Mouse (Mus musculus): Measurements from ENCODE around the gene Itga8. TPM values are rescaled to one million over a fixed set of nuclear protein-coding genes. Genes with fewer than 3 reads are reported as not detected.
A peak's percentile ranks its signal among the peaks of the same experiment; 100 is the strongest.

Itga8 gene
- polyA plus RNA-seq, 1 experiment from 2014 or later = 8.3 TPM

- H3K9me3 ChIP-seq = no peaks in the 10 kb centered on the region
- H3K27ac ChIP-seq (replicated peaks) = no peak overlapping the region; the same call in 1 of the 2 replicates
- 59% methylated on average over 4 of the region's 4 CpGs for WGBS
Observed at GRCm38 (mm10) chr2:12213464-12213790, 88.3 kb downstream of the Itga8 start.

GRCm38 (mm10) chr2:12212662-12213463 lies 88.9 kb downstream of the Itga8 start:
- no peaks in the 10 kb centered on the region for H3K36me3 ChIP-seq (replicated peaks)
- H3K9me3 ChIP-seq = no peaks in the 10 kb centered on the region
- no peak overlapping the region for H3K4me3 ChIP-seq
- peak; percentile 27 for DNase-seq (ENCODE audit: low spot score)
- peaks cover 11% of the 10 kb centered on the region; the same call in 1 of the 2 replicates for H3K4me1 ChIP-seq
- H3K27ac ChIP-seq (replicated peaks) = no peak overlapping the region; the same call in 1 of the 2 replicates
- 53% methylated on average over 3 of the region's 3 CpGs for WGBS
- H3K27me3 ChIP-seq (replicated peaks; ENCODE audit: low read depth, poor library complexity, severe bottlenecking) = no peaks in the 10 kb centered on the region

More at GRCm38 (mm10) chr2:12213464-12213790, 88.3 kb downstream of the Itga8 start:
- H3K4me3 ChIP-seq = no peak overlapping the region
- no peak for DNase-seq (ENCODE audit: low spot score)
- H3K36me3 ChIP-seq (replicated peaks) = no peaks in the 10 kb centered on the region
- H3K27me3 ChIP-seq (replicated peaks; ENCODE audit: low read depth, poor library complexity, severe bottlenecking) = no peaks in the 10 kb centered on the region
- H3K4me1 ChIP-seq = peaks cover 11% of the 10 kb centered on the region; the same call in 1 of the 2 replicates

DNA sequence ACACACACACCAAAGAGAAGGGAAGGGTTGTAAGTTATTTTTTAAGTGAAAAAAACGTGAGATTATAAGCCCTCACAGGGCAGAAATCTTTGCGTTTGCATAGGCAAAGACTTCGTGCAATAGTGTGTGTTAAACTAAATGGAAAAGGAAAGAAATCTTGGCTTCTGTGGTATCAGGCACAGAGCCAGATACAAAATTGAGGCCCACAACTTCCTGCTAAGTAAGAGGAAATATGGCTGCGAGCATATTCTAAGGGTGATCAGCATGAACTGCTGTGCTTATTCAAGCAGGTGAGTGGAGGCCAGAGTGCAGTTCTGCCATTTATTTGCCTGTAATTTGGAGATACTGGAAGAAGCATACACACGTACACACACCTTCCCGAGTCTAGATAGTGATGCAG lies 93.6 kb downstream of the Itga8 start:
- H3K36me3 ChIP-seq (replicated peaks) = no peaks in the 10 kb centered on the region; the same call in 1 of the 2 replicates
- H3K9me3 ChIP-seq = no peaks in the 10 kb centered on the region
- H3K27me3 ChIP-seq (replicated peaks; ENCODE audit: low read depth, poor library complexity, severe bottlenecking) = no peaks in the 10 kb centered on the region
- DNase-seq (ENCODE audit: low spot score) = no peak
- WGBS = 90% methylated on average over 6 of the region's 6 CpGs
- H3K27ac ChIP-seq (replicated peaks) = no peak overlapping the region
- no peak overlapping the region for H3K4me3 ChIP-seq
- peaks cover 3% of the 10 kb centered on the region; the same call in 1 of the 2 replicates for H3K4me1 ChIP-seq

DNA sequence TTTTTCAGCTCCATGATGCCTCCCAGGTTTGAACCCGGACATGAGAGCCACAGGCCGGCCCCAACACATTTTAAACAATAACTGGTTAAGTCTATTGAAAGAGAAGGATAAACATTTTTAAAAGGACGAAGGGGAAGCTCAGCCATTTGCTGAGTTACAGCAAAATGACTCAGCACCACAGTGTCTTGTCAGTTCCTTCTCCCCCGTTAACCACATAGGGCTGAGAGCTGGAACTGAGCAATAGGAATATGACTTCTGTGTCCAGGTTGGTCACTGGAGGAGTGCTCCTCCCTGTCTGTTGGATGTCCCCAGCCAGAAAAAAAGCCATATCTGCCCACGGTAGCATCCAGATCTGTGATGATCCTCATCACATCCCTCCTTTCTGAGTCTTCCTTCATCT lies 95.4 kb downstream of the Itga8 start:
- no peak for DNase-seq (ENCODE audit: low spot score)
- 0 out of 2 replicates have a peak, but pooled peaks cover 2% of the 10 kb centered on the region for H3K4me1 ChIP-seq
- 66% methylated on average over 5 of the region's 5 CpGs for WGBS

DNA sequence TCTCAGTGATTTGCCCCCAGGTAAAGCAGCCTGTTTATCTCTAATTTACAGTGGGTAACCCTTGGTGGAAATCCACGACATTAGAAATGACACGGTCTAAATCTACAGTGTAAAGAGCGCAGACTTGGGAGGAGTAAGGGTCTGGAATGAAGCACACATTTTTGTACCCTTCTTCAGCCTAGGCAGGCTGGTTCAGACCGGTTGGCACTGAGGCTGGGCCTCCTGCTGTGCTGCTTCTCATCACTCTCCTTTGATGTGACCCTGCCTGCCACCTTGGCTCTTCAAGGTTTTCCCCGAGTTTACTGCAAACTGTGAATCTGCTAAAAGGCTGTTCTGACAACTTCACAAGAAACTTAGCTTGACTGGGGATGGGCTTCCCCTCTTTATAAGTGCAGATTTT lies 95.8 kb downstream of the Itga8 start:
- H3K9me3 ChIP-seq = no peaks in the 10 kb centered on the region
- 47% methylated on average over 5 of the region's 5 CpGs for WGBS
- no peaks in the 10 kb centered on the region; the same call in 1 of the 2 replicates for H3K36me3 ChIP-seq (replicated peaks)
- no peak overlapping the region for H3K27ac ChIP-seq (replicated peaks)
- DNase-seq (ENCODE audit: low spot score) = no peak
- 0 out of 2 replicates have a peak, but pooled peaks cover 2% of the 10 kb centered on the region for H3K4me1 ChIP-seq
- H3K27me3 ChIP-seq (replicated peaks; ENCODE audit: low read depth, poor library complexity, severe bottlenecking) = no peaks in the 10 kb centered on the region
- no peak overlapping the region for H3K4me3 ChIP-seq

More for the DNA sequence above, 95.4 kb downstream of the Itga8 start:
- Histone ChIP-seq H3K36me3 (replicated peaks) (no peaks in the 10 kb centered on the region; the same call in 1 of the 2 replicates), H3K27me3 (replicated peaks; ENCODE audit: low read depth, poor library complexity, severe bottlenecking) (no peaks in the 10 kb centered on the region), H3K9me3 (no peaks in the 10 kb centered on the region), H3K27ac (replicated peaks) (no peak overlapping the region), H3K4me3 (no peak overlapping the region)

DNA sequence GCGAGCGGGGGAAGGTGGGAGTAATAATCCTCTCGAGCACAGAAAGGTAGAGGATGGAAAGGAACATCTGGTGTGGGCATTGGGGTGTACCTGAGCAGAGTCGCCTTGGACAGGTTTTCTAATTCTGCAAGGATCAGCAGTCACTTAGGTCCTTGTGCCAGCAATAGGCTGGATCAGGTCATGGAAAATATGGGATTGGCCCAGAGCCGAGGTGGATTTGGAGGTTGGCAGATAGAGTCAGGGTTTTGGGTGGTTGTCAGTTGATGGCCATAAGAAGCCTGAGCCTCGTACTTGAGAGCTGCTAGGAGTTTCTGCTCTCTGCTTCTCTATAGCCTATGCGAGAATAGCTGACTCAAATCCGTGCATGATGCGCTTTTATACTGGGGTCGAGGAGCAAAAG lies 98.5 kb downstream of the Itga8 start:
- Histone ChIP-seq H3K36me3 (replicated peaks) (no peaks in the 10 kb centered on the region; the same call in 1 of the 2 replicates), H3K27me3 (replicated peaks; ENCODE audit: low read depth, poor library complexity, severe bottlenecking) (no peaks in the 10 kb centered on the region), H3K27ac (replicated peaks) (no peak overlapping the region), H3K4me1 (0 out of 2 replicates have a peak, but pooled peaks cover 2% of the 10 kb centered on the region), H3K4me3 (no peak overlapping the region), H3K9me3 (no peaks in the 10 kb centered on the region)
- no peak for DNase-seq (ENCODE audit: low spot score)
- 93% methylated on average over 10 of the region's 10 CpGs for WGBS

GRCm38 (mm10) chr2:12198699-12199098 lies 103.0 kb downstream of the Itga8 start:
- DNase-seq (ENCODE audit: low spot score) = no peak
- no peaks in the 10 kb centered on the region for H3K27me3 ChIP-seq (replicated peaks; ENCODE audit: low read depth, poor library complexity, severe bottlenecking)
- no peak overlapping the region for H3K27ac ChIP-seq (replicated peaks)
- no peaks in the 10 kb centered on the region; the same call in 1 of the 2 replicates for H3K36me3 ChIP-seq (replicated peaks)
- H3K9me3 ChIP-seq = no peaks in the 10 kb centered on the region
- 76% methylated on average over 7 of the region's 7 CpGs for WGBS
- H3K4me3 ChIP-seq = no peak overlapping the region
- peaks cover 8% of the 10 kb centered on the region; the same call in 1 of the 2 replicates for H3K4me1 ChIP-seq

DNA sequence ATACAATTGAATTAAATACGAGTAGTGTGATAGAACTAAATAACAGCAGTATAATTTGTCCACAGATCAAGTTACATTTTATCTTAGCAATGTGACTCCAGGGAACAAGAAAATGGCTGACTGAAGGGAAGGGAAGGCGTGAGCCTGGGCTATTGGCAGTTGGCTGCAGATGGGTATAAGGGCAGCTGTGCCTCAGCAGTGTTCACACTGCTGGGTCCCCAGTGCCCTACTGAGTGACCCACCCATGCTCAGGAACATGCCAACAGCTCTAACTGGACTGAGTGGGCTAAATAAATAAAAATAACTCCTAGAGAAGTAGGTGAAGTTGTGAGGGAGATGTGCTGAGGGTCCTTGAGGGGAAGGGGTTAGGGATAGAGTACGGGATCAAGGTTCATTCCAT lies 103.5 kb downstream of the Itga8 start:
- H3K9me3 ChIP-seq = no peaks in the 10 kb centered on the region
- H3K36me3 ChIP-seq (replicated peaks) = no peaks in the 10 kb centered on the region
- 84% methylated on average over 3 of the region's 3 CpGs for WGBS
- DNase-seq (ENCODE audit: low spot score) = no peak
- H3K4me3 ChIP-seq = no peak overlapping the region
- no peaks in the 10 kb centered on the region for H3K27me3 ChIP-seq (replicated peaks; ENCODE audit: low read depth, poor library complexity, severe bottlenecking)
- peaks cover 8% of the 10 kb centered on the region; the same call in 1 of the 2 replicates for H3K4me1 ChIP-seq
- H3K27ac ChIP-seq (replicated peaks) = no peak overlapping the region

- no peaks in the 10 kb centered on the region for H3K9me3 ChIP-seq
- no peaks in the 10 kb centered on the region for H3K36me3 ChIP-seq (replicated peaks)
- H3K4me3 ChIP-seq = no peak overlapping the region
- H3K27ac ChIP-seq (replicated peaks) = no peak overlapping the region
- no peak for DNase-seq (ENCODE audit: low spot score)
- H3K27me3 ChIP-seq (replicated peaks; ENCODE audit: low read depth, poor library complexity, severe bottlenecking) = no peaks in the 10 kb centered on the region
- H3K4me1 ChIP-seq = peaks cover 8% of the 10 kb centered on the region; the same call in 1 of the 2 replicates
- WGBS = 96% methylated on average over 4 of the region's 4 CpGs
Observed at GRCm38 (mm10) chr2:12197711-12198110, 104.0 kb downstream of the Itga8 start.

GRCm38 (mm10) chr2:12189026-12189425 lies 112.7 kb downstream of the Itga8 start:
- 49% methylated on average over 6 of the region's 6 CpGs for WGBS
- H3K27ac ChIP-seq (replicated peaks) = no peak overlapping the region

DNA sequence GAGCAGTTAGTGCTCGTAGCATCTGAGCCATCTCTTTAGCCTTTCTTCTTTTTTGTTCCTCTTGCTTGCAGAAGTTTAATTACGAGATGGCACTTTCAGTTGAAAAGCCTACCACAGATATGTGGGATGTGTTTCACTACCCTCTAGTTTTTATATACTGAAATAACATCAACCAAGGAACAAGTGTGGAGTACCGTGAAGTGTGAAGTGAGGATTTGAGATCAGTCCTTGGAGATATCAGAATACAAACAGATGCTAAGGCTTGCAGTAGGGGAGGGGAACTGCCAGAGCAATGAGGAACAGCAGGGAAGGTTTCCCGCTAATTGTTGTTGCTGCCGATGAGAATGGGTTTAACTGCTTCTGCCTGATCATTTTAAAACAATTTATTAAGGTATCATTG lies 114.1 kb downstream of the Itga8 start:
- H3K27me3 ChIP-seq (replicated peaks; ENCODE audit: low read depth, poor library complexity, severe bottlenecking) = no peaks in the 10 kb centered on the region
- H3K27ac ChIP-seq (replicated peaks) = no peak overlapping the region
- 58% methylated on average over 5 of the region's 5 CpGs for WGBS
- H3K36me3 ChIP-seq (replicated peaks) = peaks cover 6% of the 10 kb centered on the region; the same call in 1 of the 2 replicates
- no peak for DNase-seq (ENCODE audit: low spot score)
- peaks cover 21% of the 10 kb centered on the region for H3K4me1 ChIP-seq
- no peaks in the 10 kb centered on the region for H3K9me3 ChIP-seq
- H3K4me3 ChIP-seq = no peak overlapping the region

More at GRCm38 (mm10) chr2:12189026-12189425, 112.7 kb downstream of the Itga8 start:
- no peaks in the 10 kb centered on the region for H3K27me3 ChIP-seq (replicated peaks; ENCODE audit: low read depth, poor library complexity, severe bottlenecking)
- H3K9me3 ChIP-seq = no peaks in the 10 kb centered on the region
- no peak overlapping the region for H3K4me3 ChIP-seq
- no peak for DNase-seq (ENCODE audit: low spot score)
- peaks cover 20% of the 10 kb centered on the region for H3K4me1 ChIP-seq
- peaks cover 6% of the 10 kb centered on the region; the same call in 1 of the 2 replicates for H3K36me3 ChIP-seq (replicated peaks)

DNA sequence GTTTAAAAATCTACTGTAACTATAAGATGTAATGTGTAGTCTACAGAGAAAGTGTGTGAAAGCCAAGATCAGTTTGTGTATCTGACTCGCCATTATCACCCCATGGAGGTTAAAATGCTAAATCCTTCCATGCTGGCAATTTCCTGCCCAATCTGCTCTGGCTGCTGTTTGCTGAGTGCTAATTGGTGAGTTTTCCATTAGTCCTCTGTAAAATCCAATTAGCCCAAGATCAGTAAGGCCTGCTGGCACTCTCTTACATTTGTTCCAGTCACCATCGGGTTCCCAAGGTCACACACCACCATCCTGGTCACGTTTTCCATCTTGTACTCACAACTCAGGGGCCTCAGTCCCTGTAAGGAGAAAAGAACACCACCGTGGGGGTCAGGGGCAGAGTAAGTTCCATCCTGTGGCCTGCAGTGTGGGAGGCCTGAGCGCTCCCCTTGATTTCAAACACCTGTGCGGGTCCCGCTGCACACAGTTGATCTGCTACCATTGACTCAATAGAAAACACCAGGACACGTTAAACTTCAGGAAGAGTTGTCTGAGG lies 119.2 kb downstream of the Itga8 start:
- no peak overlapping the region for H3K4me3 ChIP-seq
- H3K9me3 ChIP-seq = no peaks in the 10 kb centered on the region
- peak; percentile 49 for DNase-seq (ENCODE audit: low spot score)
- H3K27me3 ChIP-seq (replicated peaks; ENCODE audit: low read depth, poor library complexity, severe bottlenecking) = no peaks in the 10 kb centered on the region
- 48% methylated on average over 8 of the region's 8 CpGs for WGBS
- H3K36me3 ChIP-seq (replicated peaks) = peaks cover 6% of the 10 kb centered on the region; the same call in 1 of the 2 replicates
- H3K4me1 ChIP-seq = peaks cover 13% of the 10 kb centered on the region
- no peak overlapping the region for H3K27ac ChIP-seq (replicated peaks)

DNA sequence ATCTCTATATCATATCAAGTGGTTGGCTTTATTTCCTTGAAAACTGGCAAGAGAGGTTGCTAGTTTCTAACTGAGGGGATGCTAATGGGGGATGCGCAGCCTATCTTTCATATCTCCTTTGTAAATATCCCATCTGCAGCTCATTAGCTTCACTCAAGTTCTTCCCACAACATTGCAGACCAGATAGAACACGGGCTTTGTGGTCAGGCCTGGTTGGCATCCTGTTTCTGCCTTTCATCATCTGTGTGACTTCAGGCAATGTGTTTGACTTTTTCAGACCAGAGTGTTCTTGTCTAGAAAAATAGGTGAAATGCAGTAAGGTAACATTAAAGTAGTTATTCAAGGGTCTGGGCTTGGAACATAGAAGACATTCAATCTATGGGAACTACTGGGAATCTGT lies 121.1 kb downstream of the Itga8 start:
- Histone ChIP-seq H3K9me3 (no peaks in the 10 kb centered on the region), H3K36me3 (replicated peaks) (no peaks in the 10 kb centered on the region), H3K27ac (replicated peaks) (no peak overlapping the region), H3K4me3 (no peak overlapping the region), H3K4me1 (peaks cover 13% of the 10 kb centered on the region), H3K27me3 (replicated peaks; ENCODE audit: low read depth, poor library complexity, severe bottlenecking) (no peaks in the 10 kb centered on the region)
- no peak for DNase-seq (ENCODE audit: low spot score)
- WGBS = 64% methylated on average over 2 of the region's 2 CpGs
